In genomic region chr7:144937899-144938517, GRCm38 (mm10) we compare ENCODE assay signal across 7 mouse cellular contexts. TPM values are rescaled to one million over a fixed set of nuclear protein-coding genes. Genes with fewer than 3 reads are reported as not detected.
DNase-seq lines count a peak whose midpoint lies in the region; ATAC-seq and TF ChIP-seq lines count a peak whose summit lies in the region.

No protein-coding gene starts in this region.

- no peak overlapping the region for H3K27ac ChIP-seq in spleen, adult 2 months (ENCODE audit: insufficient read depth, low read length)
- peak overlapping the region; percentile 88 for H3K27ac ChIP-seq in embryonic facial prominence, embryonic 15.5 days (replicated peaks)
- H3K27ac ChIP-seq in hindbrain, embryonic 14.5 days = peak overlapping the region; percentile 43; the same call in 1 of the 2 replicates

- no peaks in the 10 kb centered on the region for H3K9me3 ChIP-seq in embryonic facial prominence, embryonic 15.5 days (replicated peaks)
- no peaks in the 10 kb centered on the region for H3K9me3 ChIP-seq in hindbrain, embryonic 14.5 days (ENCODE audit: control insufficient read depth, low read length)

- peak overlapping the region; percentile 67 for H3K4me3 ChIP-seq in spleen, adult 2 months (ENCODE audit: extremely low read depth, insufficient read depth, insufficient read length)
- H3K4me3 ChIP-seq in embryonic facial prominence, embryonic 15.5 days (replicated peaks) = peak overlapping the region; percentile 65
- H3K4me3 ChIP-seq in hindbrain, embryonic 14.5 days (replicated peaks; ENCODE audit: low read length) = peak overlapping the region; percentile 45

- no peak for TF ChIP-seq POLR2A in spleen, adult 2 months (IDR thresholded peaks at IDR 0.05; ENCODE audit: low read depth, low read length)

- H3K36me3 ChIP-seq in spleen, adult 2 months (ENCODE audit: control insufficient read depth, insufficient read depth, low read length) = no peaks in the 10 kb centered on the region
- peaks cover 35% of the 10 kb centered on the region for H3K36me3 ChIP-seq in embryonic facial prominence, embryonic 15.5 days
- H3K36me3 ChIP-seq in hindbrain, embryonic 14.5 days (replicated peaks; ENCODE audit: control insufficient read depth, insufficient read depth) = 0 out of 2 replicates have a peak, but pooled peaks cover under 1% of the 10 kb centered on the region

- peaks cover 14% of the 10 kb centered on the region for H3K4me1 ChIP-seq in spleen, adult 2 months (ENCODE audit: control insufficient read depth, insufficient read depth, insufficient read length)
- peaks cover 56% of the 10 kb centered on the region for H3K4me1 ChIP-seq in embryonic facial prominence, embryonic 15.5 days
- peaks cover 55% of the 10 kb centered on the region for H3K4me1 ChIP-seq in hindbrain, embryonic 14.5 days (replicated peaks; ENCODE audit: control insufficient read depth, insufficient read depth, low read length)

- peak overlapping the region; percentile 95 for H3K4me2 ChIP-seq in embryonic facial prominence, embryonic 15.5 days (replicated peaks)
- peak overlapping the region; percentile 97 for H3K4me2 ChIP-seq in hindbrain, embryonic 14.5 days (replicated peaks)

- H3K9ac ChIP-seq in embryonic facial prominence, embryonic 15.5 days = peak overlapping the region; percentile 53
- peak overlapping the region; percentile 60 for H3K9ac ChIP-seq in hindbrain, embryonic 14.5 days

- intact Hi-C loops in gastrocnemius, postnatal 36 days (cut with DNase I) = loop anchor here (1.0 to 5.0 kb wide), 4 partner anchors 161 to 305 kb away; no protein-coding TSS in a partner anchor

- DNase-seq in spleen, adult 2 months (ENCODE audit: low read depth in 1 of 2, low spot score in 2 of 2) = no peak
- no peak for DNase-seq in spleen, postnatal 4 days (ENCODE audit: low spot score in 2 of 2)
- DNase-seq in hindbrain, embryonic 14.5 days (ENCODE audit: low spot score) = no peak
- peak; percentile 24 for DNase-seq in lung, postnatal 10 days
- DNase-seq in testis, postnatal 10 days (ENCODE audit: low spot score) = peak; percentile 54
- DNase-seq in gastrocnemius, postnatal 36 days = no peak

- WGBS in spleen, adult 2 months = 1% methylated on average over 39 of the region's 39 CpGs
- under 1% methylated on average over 39 of the region's 39 CpGs for WGBS in embryonic facial prominence, embryonic 15.5 days
- 1% methylated on average over 39 of the region's 39 CpGs for WGBS in hindbrain, embryonic 14.5 days

- H3K27me3 ChIP-seq in spleen, adult 2 months (ENCODE audit: control insufficient read depth, insufficient read depth, low read length) = peaks cover 14% of the 10 kb centered on the region
- H3K27me3 ChIP-seq in embryonic facial prominence, embryonic 15.5 days = no peaks in the 10 kb centered on the region
- peaks cover 52% of the 10 kb centered on the region for H3K27me3 ChIP-seq in hindbrain, embryonic 14.5 days (ENCODE audit: control insufficient read depth, insufficient read depth, low read length)

- TF ChIP-seq CTCF in spleen, adult 2 months (IDR thresholded peaks at IDR 0.05; ENCODE audit: extremely low read depth, insufficient read depth, insufficient read length, insufficient replicate concordance) = no peak

- ATAC-seq in embryonic facial prominence, embryonic 15.5 days (ENCODE audit: insufficient number of reproducible peaks, low FRiP score, low TSS enrichment, low read depth) = no peak
- peak; percentile 12; the same call in 1 of the 2 replicates for ATAC-seq in hindbrain, embryonic 14.5 days (ENCODE audit: low FRiP score)

RNA-seq across cellular contexts. Expression of gene Ccnd1, which starts 1.7 kb away (rescaled TPM):
- 34.9 and 35.0 TPM in 2 replicates for polyA plus RNA-seq in spleen, adult 2 months (2012; rRNA removed)
- 134 and 143 TPM in 2 replicates for polyA plus RNA-seq in embryonic facial prominence, embryonic 15.5 days (2015; fragmentation: Nextera tagmentation; extraction: Ambion mirVana)
- 28.1 and 35.6 TPM in 2 replicates for polyA plus RNA-seq in hindbrain, embryonic 14.5 days (2014; fragmentation: Nextera tagmentation; extraction: Ambion mirVana)
- total RNA-seq in gastrocnemius, postnatal 36 days (2021) = 1 to 10 TPM; 5.2 to 7.4 TPM

RNA-seq across cellular contexts. Expression of gene LTO1, which starts 23.1 kb away (rescaled TPM):
- polyA plus RNA-seq in spleen, adult 2 months (2012; rRNA removed) = 8.4 and 9.3 TPM in 2 replicates
- 26.6 and 29.5 TPM in 2 replicates for polyA plus RNA-seq in embryonic facial prominence, embryonic 15.5 days (2015; fragmentation: Nextera tagmentation; extraction: Ambion mirVana)
- 22.3 and 22.6 TPM in 2 replicates for polyA plus RNA-seq in hindbrain, embryonic 14.5 days (2014; fragmentation: Nextera tagmentation; extraction: Ambion mirVana)
- 1 to 10 TPM; 6.8 to 7.2 TPM for total RNA-seq in gastrocnemius, postnatal 36 days (2021)

RNA-seq across cellular contexts. Expression of gene Fgf15, which starts 41.7 kb away (rescaled TPM):
- not detected in 2 replicates for polyA plus RNA-seq in spleen, adult 2 months (2012; rRNA removed)
- polyA plus RNA-seq in embryonic facial prominence, embryonic 15.5 days (2015; fragmentation: Nextera tagmentation; extraction: Ambion mirVana) = 1.00 and 1.6 TPM in 2 replicates
- polyA plus RNA-seq in hindbrain, embryonic 14.5 days (2014; fragmentation: Nextera tagmentation; extraction: Ambion mirVana) = 13.7 and 18.5 TPM in 2 replicates
- total RNA-seq in gastrocnemius, postnatal 36 days (2021) = not detected

Comparison
In these comparisons a context has a peak if more than half of its experiments do, and no peak if none do; other contexts are left out.
1. DNase-seq: peak in lung, postnatal 10 days (single experiment) and testis, postnatal 10 days (single experiment); none in spleen, adult 2 months (0 of 2), spleen, postnatal 4 days (0 of 2), hindbrain, embryonic 14.5 days (single experiment) and gastrocnemius, postnatal 36 days (0 of 2).
2. Peak in every context shown above with its lines, with median percentiles within 50 percentile points of each other: H3K4me3 ChIP-seq.